9 mouse cellular contexts compared by ENCODE assay signal in genomic region chr4:46345056-46345772, GRCm38 (mm10). TPM values are rescaled to one million over a fixed set of nuclear protein-coding genes. Genes with fewer than 3 reads are reported as not detected.
DNase-seq lines count a peak whose midpoint lies in the region; ATAC-seq and TF ChIP-seq lines count a peak whose summit lies in the region.
"Had no signal": no experiment of that assay in that cellular context is flagged by ENCODE, and none has a peak within 500 bp of the region (broad histone marks: within the 10 kb centered on the region; RNA-seq: fewer than 3 reads in every experiment).

No protein-coding gene starts in this region.

- H3K36me3 ChIP-seq in heart, embryonic 14.5 days (ENCODE audit: control insufficient read depth, insufficient read depth, low read length): no peaks in the 10 kb centered on the region
- H3K36me3 ChIP-seq in G1E (replicated peaks): no peaks in the 10 kb centered on the region
- no peaks in the 10 kb centered on the region for H3K36me3 ChIP-seq in hindbrain, embryonic 11.5 days (ENCODE audit: control insufficient read depth, insufficient read depth, low read length)
- H3K36me3 ChIP-seq in midbrain, embryonic 12.5 days: no peaks in the 10 kb centered on the region

- intact Hi-C loops in heart, postnatal 25 days (cut with DNase I): no loop called here

- H3K4me3 ChIP-seq in heart, embryonic 14.5 days (ENCODE audit: control insufficient read depth in 1 of 2, insufficient read depth in 1 of 2, low read depth in 1 of 2, low read length in 2 of 2): peak overlapping the region; percentile 5 to 42; a peak in 3 of 4 replicates
- H3K4me3 ChIP-seq in G1E (ENCODE audit: low read depth, low read length): peak overlapping the region; percentile 33; the same call in 1 of the 2 replicates
- peak overlapping the region; percentile 32; the same call in 1 of the 2 replicates for H3K4me3 ChIP-seq in hindbrain, embryonic 11.5 days (ENCODE audit: low read depth, low read length)
- peak overlapping the region; percentile 37; the same call in 1 of the 2 replicates for H3K4me3 ChIP-seq in midbrain, embryonic 12.5 days
- no peak overlapping the region for H3K4me3 ChIP-seq in cerebellum, adult 2 months (replicated peaks; ENCODE audit: insufficient read depth, low read depth, low read length)

- peaks cover 99% of the 10 kb centered on the region for H3K27me3 ChIP-seq in heart, embryonic 14.5 days (ENCODE audit: control insufficient read depth, insufficient read depth, low read length)
- H3K27me3 ChIP-seq in G1E (ENCODE audit: insufficient read depth, low read length): peaks cover 14% of the 10 kb centered on the region; the same call in 1 of the 2 replicates
- peaks cover 91% of the 10 kb centered on the region for H3K27me3 ChIP-seq in hindbrain, embryonic 11.5 days (ENCODE audit: control insufficient read depth, insufficient read depth, low read length)
- H3K27me3 ChIP-seq in midbrain, embryonic 12.5 days: peaks cover 94% of the 10 kb centered on the region
- H3K27me3 ChIP-seq in cerebellum, adult 2 months (ENCODE audit: control insufficient read depth, insufficient read depth, low read length): peaks cover 20% of the 10 kb centered on the region; the same call in 1 of the 2 replicates
- H3K27me3 ChIP-seq: CH12.LX had no signal

- H3K27ac ChIP-seq in heart, embryonic 14.5 days (replicated peaks in 1 of 2; ENCODE audit: control insufficient read depth in 1 of 2, insufficient read depth in 1 of 2, low read depth in 2 of 2, low read length in 2 of 2): no peak overlapping the region
- H3K27ac ChIP-seq in hindbrain, embryonic 11.5 days (ENCODE audit: low read depth, low read length): no peak overlapping the region
- H3K27ac ChIP-seq in midbrain, embryonic 12.5 days (replicated peaks): no peak overlapping the region
- no peak overlapping the region for H3K27ac ChIP-seq in cerebellum, adult 2 months (ENCODE audit: insufficient read depth, low read length)

- DNase-seq in heart, postnatal 25 days (ENCODE audit: low spot score): no peak
- DNase-seq in G1E (ENCODE audit: low spot score): no peak
- peak; percentile 68 for DNase-seq in hindbrain, embryonic 11.5 days (ENCODE audit: low spot score)
- DNase-seq in cerebellum, adult 2 months: no peak
- no peak for DNase-seq in urinary bladder, postnatal 14 days (ENCODE audit: low spot score)
- no peak for DNase-seq in ovary, postnatal 36 days (ENCODE audit: low spot score)

- ATAC-seq in heart, embryonic 14.5 days (ENCODE audit: insufficient number of reproducible peaks, insufficient read depth, low FRiP score, low read depth): no peak
- no peak for ATAC-seq in G1E (ENCODE audit: extremely low read depth, insufficient number of reproducible peaks, low FRiP score, poor library complexity, severe bottlenecking)
- no peak for ATAC-seq in hindbrain, embryonic 11.5 days (ENCODE audit: low FRiP score)
- ATAC-seq in midbrain, embryonic 12.5 days (ENCODE audit: low FRiP score, low read depth): no peak

- TF ChIP-seq POLR2A in cerebellum, adult 2 months (IDR thresholded peaks at IDR 0.05; ENCODE audit: borderline replicate concordance, insufficient read depth, low read length): no peak

- 3% methylated on average over 67 of the region's 67 CpGs for WGBS in heart, embryonic 14.5 days
- WGBS in hindbrain, embryonic 11.5 days: 2% methylated on average over 65 of the region's 67 CpGs
- 1% methylated on average over 62 of the region's 67 CpGs for WGBS in midbrain, embryonic 12.5 days
- 3% methylated on average over 67 of the region's 67 CpGs for WGBS in cerebellum, adult 2 months

- TF ChIP-seq CTCF in G1E (IDR thresholded peaks at IDR 0.05; ENCODE audit: low read depth, low read length): no peak
- no peak for TF ChIP-seq CTCF in cerebellum, adult 2 months (IDR thresholded peaks at IDR 0.05; ENCODE audit: borderline replicate concordance, insufficient read depth, low read depth, low read length)

- H3K9ac ChIP-seq in heart, embryonic 14.5 days (ENCODE audit: low read length): no peak overlapping the region
- no peak overlapping the region for H3K9ac ChIP-seq in hindbrain, embryonic 11.5 days (ENCODE audit: low read depth, low read length)
- H3K9ac ChIP-seq in midbrain, embryonic 12.5 days (replicated peaks): no peak overlapping the region

- H3K9me3 ChIP-seq in heart, embryonic 14.5 days (ENCODE audit: control insufficient read depth, low read length): no peaks in the 10 kb centered on the region
- H3K9me3 ChIP-seq in G1E (replicated peaks): peaks cover 29% of the 10 kb centered on the region
- no peaks in the 10 kb centered on the region for H3K9me3 ChIP-seq in hindbrain, embryonic 11.5 days (ENCODE audit: control insufficient read depth, low read length)
- no peaks in the 10 kb centered on the region for H3K9me3 ChIP-seq in midbrain, embryonic 12.5 days

- peak overlapping the region; percentile 63 for H3K4me2 ChIP-seq in heart, embryonic 14.5 days (ENCODE audit: low read length)
- no peak overlapping the region for H3K4me2 ChIP-seq in hindbrain, embryonic 11.5 days (replicated peaks; ENCODE audit: low read depth, low read length)
- H3K4me2 ChIP-seq in midbrain, embryonic 12.5 days (replicated peaks): peak overlapping the region; percentile 45

- H3K4me1 ChIP-seq in heart, embryonic 14.5 days (ENCODE audit: control insufficient read depth in 2 of 2, insufficient read depth in 2 of 2, low read length in 2 of 2): peaks cover 0 to 10% of the 10 kb centered on the region in 2 experiments; a peak in 2 of 4 replicates
- H3K4me1 ChIP-seq in G1E (ENCODE audit: insufficient read depth, low read depth, low read length): no peaks in the 10 kb centered on the region
- no peaks in the 10 kb centered on the region; the same call in none of the 2 replicates for H3K4me1 ChIP-seq in hindbrain, embryonic 11.5 days (replicated peaks; ENCODE audit: control insufficient read depth, insufficient read depth, low read length)
- H3K4me1 ChIP-seq in midbrain, embryonic 12.5 days: peaks cover 16% of the 10 kb centered on the region
- no peaks in the 10 kb centered on the region for H3K4me1 ChIP-seq in cerebellum, adult 2 months (ENCODE audit: control insufficient read depth, insufficient read depth, low read length)

RNA-seq across cellular contexts. Expression of gene Foxe1, which starts 1.8 kb away (rescaled TPM):
- not detected in 2 replicates for polyA plus RNA-seq in heart, embryonic 14.5 days (2014; fragmentation: Nextera tagmentation; extraction: Ambion mirVana)
- not detected for total RNA-seq in heart, postnatal 25 days (2021)
- total RNA-seq in G1E (2014; fragmentation: Nextera tagmentation): not detected in 2 replicates
- not detected in 2 replicates for total RNA-seq in G1E (2017)
- not detected in 2 replicates for polyA plus RNA-seq in G1E (2012)
- 0.08 and 0.48 TPM in 2 replicates for polyA plus RNA-seq in hindbrain, embryonic 11.5 days (2014; fragmentation: Nextera tagmentation; extraction: Ambion mirVana)
- polyA plus RNA-seq in midbrain, embryonic 12.5 days (2016; fragmentation: Nextera tagmentation; extraction: Ambion mirVana): not detected in 2 replicates
- not detected in 2 replicates for polyA plus RNA-seq in cerebellum, adult 2 months (2012; rRNA removed)
- total RNA-seq: CH12.LX had no signal

RNA-seq across cellular contexts. Expression of gene Trmo, which starts 44.0 kb away (rescaled TPM):
- 8.0 and 9.1 TPM in 2 replicates for polyA plus RNA-seq in heart, embryonic 14.5 days (2014; fragmentation: Nextera tagmentation; extraction: Ambion mirVana)
- 1 to 10 TPM; 5.0 to 5.4 TPM for total RNA-seq in heart, postnatal 25 days (2021)
- 7.1 and 12.9 TPM in 2 replicates for total RNA-seq in G1E (2014; fragmentation: Nextera tagmentation)
- 17.9 and 20.4 TPM in 2 replicates for total RNA-seq in G1E (2017)
- 2.9 and 4.2 TPM in 2 replicates for polyA plus RNA-seq in G1E (2012)
- 9.9 and 10.6 TPM in 2 replicates for polyA plus RNA-seq in hindbrain, embryonic 11.5 days (2014; fragmentation: Nextera tagmentation; extraction: Ambion mirVana)
- polyA plus RNA-seq in midbrain, embryonic 12.5 days (2016; fragmentation: Nextera tagmentation; extraction: Ambion mirVana): 9.4 and 10.0 TPM in 2 replicates
- polyA plus RNA-seq in cerebellum, adult 2 months (2012; rRNA removed): 7.7 and 8.1 TPM in 2 replicates
